Mouse (Mus musculus) brown adipose tissue, adult 24 weeks (tissue): ENCODE results near the gene Hhex. TPM values are rescaled to one million over a fixed set of nuclear protein-coding genes. Genes with fewer than 3 reads are reported as not detected.

Source experiments
- H3K27ac ChIP-seq: fragments of 200-500 bp; replicated peaks from 2 replicates; pipeline ENCODE4 v1.5.1; 2012; ENCODE audit warnings: low read depth, mild to moderate bottlenecking, low read length
- H3K4me1 ChIP-seq: fragments of 200-500 bp; 2 replicates; pipeline ENCODE4 v1.6.1; 2012; ENCODE audit warnings: low read length, mixed read lengths; ENCODE audit not compliant: control insufficient read depth, insufficient read depth, insufficient read length
- H3K4me3 ChIP-seq: fragments of 200-500 bp; 2 replicates; pipeline ENCODE4 v1.5.1; 2012; ENCODE audit warnings: low read depth, mild to moderate bottlenecking, low read length, moderate library complexity; ENCODE audit not compliant: insufficient read depth
- polyA plus RNA-seq: library from polyadenylated mRNA; stranded (reverse); fragments of >200 nt; gene quantifications from 2 replicates; pipeline ENCODE4 v1.2.4, GENCODE M21; 2012; ENCODE audit not compliant: missing spikeins, insufficient read depth, insufficient read length

Hhex gene
- 2.9 and 4.0 TPM in 2 replicates for polyA plus RNA-seq

GRCm38 (mm10) chr19:37434263-37434951 is at the start of gene Hhex:
TSS of gene Hhex (plus strand) at chr19:37434810.
- peaks cover 7% of the 10 kb centered on the region for H3K4me1 ChIP-seq
- peak within 1 kb of the TSS; percentile 78 for H3K27ac ChIP-seq
- H3K4me3 ChIP-seq = peak within 1 kb of the TSS; percentile 71

DNA sequence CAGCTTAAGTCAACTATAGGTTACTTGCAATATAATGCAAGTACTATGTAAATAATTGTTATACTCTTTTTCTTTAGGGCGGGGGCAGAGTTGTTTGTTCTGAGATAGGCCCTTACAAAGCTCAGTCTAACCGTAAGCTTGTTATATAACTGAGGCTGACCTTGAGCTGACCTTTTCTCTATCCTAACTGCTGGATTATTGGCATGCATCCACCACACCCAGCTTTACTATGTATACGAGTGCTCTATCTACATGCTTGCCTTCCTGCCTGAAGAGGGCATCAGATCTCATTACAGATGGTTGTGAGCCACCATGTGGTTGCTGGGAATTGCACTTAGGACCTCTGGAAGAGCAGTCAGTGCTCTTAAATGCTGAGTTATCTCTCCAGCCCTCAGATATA is 48.5 kb upstream of the Hhex start:
- Histone ChIP-seq H3K4me1 (no peaks in the 10 kb centered on the region), H3K27ac (no peak overlapping the region), H3K4me3 (no peak overlapping the region)

GRCm38 (mm10) chr19:37391869-37392268 is 42.7 kb upstream of the Hhex start:
- H3K4me3 ChIP-seq = no peak overlapping the region
- H3K4me1 ChIP-seq = no peaks in the 10 kb centered on the region
- no peak overlapping the region for H3K27ac ChIP-seq

DNA sequence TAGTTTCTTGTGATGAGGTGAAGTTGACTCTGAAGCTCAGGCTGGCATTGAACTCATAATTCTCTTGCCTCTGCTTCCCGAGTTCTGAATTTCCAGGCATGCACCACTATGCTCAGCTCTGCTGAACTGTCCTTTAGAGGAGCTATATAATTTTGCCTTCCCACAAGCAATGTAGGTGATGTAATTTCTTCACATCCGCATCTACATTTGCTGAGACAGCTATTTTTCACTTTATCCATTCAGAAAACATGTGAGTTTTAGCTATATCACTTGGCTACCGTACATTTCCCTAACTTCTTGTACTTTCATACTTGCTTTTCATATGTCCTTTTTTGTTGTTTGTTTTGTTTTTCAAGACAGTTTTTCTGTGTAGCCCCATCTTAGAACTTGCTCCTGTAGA is 38.3 kb upstream of the Hhex start:
- H3K4me1 ChIP-seq = no peaks in the 10 kb centered on the region
- no peak overlapping the region for H3K27ac ChIP-seq
- H3K4me3 ChIP-seq = no peak overlapping the region

DNA sequence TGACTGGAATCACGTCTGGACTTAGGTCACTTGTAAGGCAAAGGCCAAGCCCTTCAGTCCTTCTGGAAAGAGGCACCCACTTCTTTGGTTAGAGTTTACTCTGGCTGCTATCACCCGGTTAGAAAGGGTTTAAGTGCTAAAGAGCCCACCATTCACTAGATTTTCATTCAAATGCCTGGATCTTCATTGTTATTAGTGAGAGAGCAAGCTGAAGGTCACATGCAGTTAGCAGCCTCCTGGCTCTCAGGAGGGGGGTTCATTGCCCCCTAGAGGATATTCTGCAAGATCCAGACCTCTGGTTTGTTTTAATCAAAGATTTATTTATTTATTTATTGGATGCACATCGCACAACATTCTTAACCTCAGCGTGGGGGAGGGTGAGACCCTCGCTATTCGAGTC is 33.7 kb upstream of the Hhex start:
- Histone ChIP-seq H3K27ac (no peak overlapping the region), H3K4me3 (no peak overlapping the region), H3K4me1 (no peaks in the 10 kb centered on the region)

- Histone ChIP-seq H3K4me3 (no peak overlapping the region), H3K4me1 (no peaks in the 10 kb centered on the region), H3K27ac (no peak overlapping the region)
Observed at GRCm38 (mm10) chr19:37418294-37418693, 16.3 kb upstream of the Hhex start.

GRCm38 (mm10) chr19:37419613-37420012 is 15.0 kb upstream of the Hhex start:
- H3K27ac ChIP-seq = no peak overlapping the region
- no peaks in the 10 kb centered on the region for H3K4me1 ChIP-seq
- no peak overlapping the region for H3K4me3 ChIP-seq

DNA sequence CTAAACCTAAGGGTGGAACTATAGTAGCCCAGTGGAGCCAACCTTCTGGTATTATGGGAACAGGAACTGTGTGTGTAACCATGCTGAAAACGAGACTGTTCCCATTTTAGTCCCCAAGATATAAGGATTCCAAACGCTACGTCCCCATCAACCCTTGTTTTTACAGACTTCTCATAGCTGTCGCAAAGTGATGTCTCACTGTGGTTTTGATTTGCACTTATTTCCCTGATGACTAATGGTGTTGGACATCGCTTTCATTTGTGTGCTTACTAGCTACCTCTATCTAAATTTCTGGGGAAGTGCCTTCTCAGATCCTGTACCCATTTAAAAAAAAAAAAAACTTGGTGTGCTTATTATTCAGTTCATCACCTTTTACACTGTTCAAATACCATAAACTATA is 6.0 kb upstream of the Hhex start:
- no peak overlapping the region for H3K27ac ChIP-seq
- no peaks in the 10 kb centered on the region for H3K4me1 ChIP-seq
- no peak overlapping the region for H3K4me3 ChIP-seq

GRCm38 (mm10) chr19:37431139-37431756 is 3.4 kb upstream of the Hhex start:
- H3K4me1 ChIP-seq = no peaks in the 10 kb centered on the region
- H3K4me3 ChIP-seq = no peak overlapping the region
- no peak overlapping the region for H3K27ac ChIP-seq

- Histone ChIP-seq H3K4me1 (peaks cover 7% of the 10 kb centered on the region), H3K27ac (no peak overlapping the region), H3K4me3 (no peak overlapping the region)
Observed at GRCm38 (mm10) chr19:37432868-37433570, 1.6 kb upstream of the Hhex start.

- Histone ChIP-seq H3K4me1 (peaks cover 7% of the 10 kb centered on the region), H3K27ac (no peak overlapping the region), H3K4me3 (peak overlapping the region; percentile 63)
Observed at GRCm38 (mm10) chr19:37433895-37434262, 731 bp upstream of the Hhex start.

GRCm38 (mm10) chr19:37435041-37435852 is 637 bp downstream of the Hhex start:
- Histone ChIP-seq H3K27ac (peak overlapping the region; percentile 78), H3K4me1 (peaks cover 7% of the 10 kb centered on the region), H3K4me3 (peak overlapping the region; percentile 71)

- Histone ChIP-seq H3K27ac (peak overlapping the region; percentile 78), H3K4me1 (peaks cover 7% of the 10 kb centered on the region), H3K4me3 (peak overlapping the region; percentile 71)
Observed at GRCm38 (mm10) chr19:37435853-37436174, 1.2 kb downstream of the Hhex start.

DNA sequence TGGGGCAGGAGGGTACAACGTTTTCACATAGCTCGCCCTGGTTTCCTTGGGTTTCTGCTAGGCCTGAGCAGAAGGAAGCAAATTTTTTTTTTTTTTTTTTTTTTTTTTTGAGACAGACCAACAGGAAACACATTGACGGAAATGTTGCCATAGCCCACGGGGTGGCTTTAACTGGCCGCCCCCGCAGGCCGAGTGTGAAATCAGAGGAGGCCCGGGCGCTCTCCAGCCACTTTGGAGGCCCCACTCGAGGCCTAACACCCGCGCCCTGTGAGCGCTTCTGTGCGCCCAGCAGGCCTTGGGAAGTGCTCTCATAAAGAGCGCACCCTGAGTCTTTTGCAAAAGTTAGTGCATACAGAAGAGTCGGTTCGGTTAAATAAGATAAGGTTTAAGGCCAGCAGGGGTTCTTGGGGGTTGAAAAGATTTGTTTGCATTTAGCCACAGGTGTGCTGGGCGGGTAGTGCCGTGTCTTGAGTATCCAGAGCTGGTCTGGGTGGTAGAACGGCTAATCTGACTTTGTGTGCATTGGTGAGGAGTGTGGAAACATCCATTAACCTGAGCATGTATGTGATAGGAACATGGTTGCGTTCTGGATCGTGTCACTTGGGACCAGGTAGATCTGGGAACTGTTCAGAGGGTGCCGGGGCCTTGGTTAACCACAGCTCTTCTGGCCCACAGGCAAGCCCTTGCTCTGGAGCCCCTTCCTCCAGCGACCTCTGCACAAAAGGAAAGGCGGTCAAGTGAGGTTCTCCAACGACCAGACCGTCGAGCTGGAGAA is 2.1 kb downstream of the Hhex start:
- Histone ChIP-seq H3K4me3 (peak overlapping the region; percentile 71), H3K4me1 (peaks cover 7% of the 10 kb centered on the region), H3K27ac (peak overlapping the region; percentile 78; the same call in 1 of the 2 replicates)

GRCm38 (mm10) chr19:37437289-37437606 is 2.6 kb downstream of the Hhex start:
- Histone ChIP-seq H3K27ac (no peak overlapping the region), H3K4me1 (peaks cover 7% of the 10 kb centered on the region), H3K4me3 (peak overlapping the region; percentile 71)
